Mouse (Mus musculus) retina, postnatal 7 days (tissue): ENCODE measurements around the gene Mycbp2.

Experiments
- DNase-seq: peaks from one replicate; pipeline ENCODE4 v3.0.0-alpha.2; 2012; ENCODE audit warnings: low read depth, low spot score

The Mycbp2 gene

GRCm38 (mm10) chr14:103346729-103347505 lies at the start of gene Mycbp2:
Gene Mycbp2, minus strand, starts transcription at chr14:103346814.
- peak; percentile 97 for DNase-seq

- DNase-seq, result no peak
These were observed 45.8 kb upstream of the Mycbp2 start for GRCm38 (mm10) chr14:103392391-103392790.

- DNase-seq, result no peak
These were observed 40.8 kb upstream of the Mycbp2 start for GRCm38 (mm10) chr14:103387431-103387830.

- DNase-seq, result no peak
These were observed 40.3 kb upstream of the Mycbp2 start for GRCm38 (mm10) chr14:103386871-103387270.

GRCm38 (mm10) chr14:103385084-103385610 lies 38.5 kb upstream of the Mycbp2 start:
- DNase-seq, result no peak

- no peak for DNase-seq
These were observed 32.1 kb upstream of the Mycbp2 start for GRCm38 (mm10) chr14:103378703-103379102.

- DNase-seq, result no peak
These were observed 30.2 kb upstream of the Mycbp2 start for GRCm38 (mm10) chr14:103376765-103377164.

- DNase-seq, result no peak
These were observed 28.9 kb upstream of the Mycbp2 start for GRCm38 (mm10) chr14:103375523-103375922.

GRCm38 (mm10) chr14:103363199-103363598 lies 16.6 kb upstream of the Mycbp2 start:
- no peak for DNase-seq

GRCm38 (mm10) chr14:103356066-103356465 lies 9.5 kb upstream of the Mycbp2 start:
- DNase-seq, result no peak

- DNase-seq, result no peak
These were observed 8.1 kb upstream of the Mycbp2 start for GRCm38 (mm10) chr14:103354396-103355352.

GRCm38 (mm10) chr14:103345858-103346728 lies 521 bp downstream of the Mycbp2 start:
- no peak for DNase-seq

- no peak for DNase-seq
These were observed 1.1 kb downstream of the Mycbp2 start for GRCm38 (mm10) chr14:103345486-103345857.

- no peak for DNase-seq
These were observed 1.6 kb downstream of the Mycbp2 start for GRCm38 (mm10) chr14:103345011-103345410.

- DNase-seq, result no peak
These were observed 2.8 kb downstream of the Mycbp2 start for GRCm38 (mm10) chr14:103343791-103344190.

GRCm38 (mm10) chr14:103341385-103342294 lies 5.0 kb downstream of the Mycbp2 start:
- no peak for DNase-seq

- no peak for DNase-seq
These were observed 33.7 kb downstream of the Mycbp2 start for GRCm38 (mm10) chr14:103312926-103313325.

GRCm38 (mm10) chr14:103296227-103296626 lies 50.4 kb downstream of the Mycbp2 start:
- no peak for DNase-seq

GRCm38 (mm10) chr14:103286650-103287049 lies 60.0 kb downstream of the Mycbp2 start:
- no peak for DNase-seq

- no peak for DNase-seq
These were observed 69.9 kb downstream of the Mycbp2 start for GRCm38 (mm10) chr14:103276667-103277066.
